Mouse (Mus musculus) bone marrow, adult 2 months (tissue): ENCODE measurements around the gene Suz12.

Experiments used
- CTCF ChIP-seq: fragments of 200-500 bp; IDR thresholded peaks from 2 replicates; pipeline ENCODE4 v1.5.1; 2011; ENCODE audit warnings: low read length, control low read depth; ENCODE audit not compliant: control insufficient read depth, insufficient read depth
- POLR2A ChIP-seq: fragments of 200-500 bp; IDR thresholded peaks from 2 replicates; pipeline ENCODE4 v1.6.1; 2011; ENCODE audit warnings: low read depth, mild to moderate bottlenecking, control low read depth, low read length, borderline replicate concordance; ENCODE audit not compliant: control insufficient read depth

DNA sequence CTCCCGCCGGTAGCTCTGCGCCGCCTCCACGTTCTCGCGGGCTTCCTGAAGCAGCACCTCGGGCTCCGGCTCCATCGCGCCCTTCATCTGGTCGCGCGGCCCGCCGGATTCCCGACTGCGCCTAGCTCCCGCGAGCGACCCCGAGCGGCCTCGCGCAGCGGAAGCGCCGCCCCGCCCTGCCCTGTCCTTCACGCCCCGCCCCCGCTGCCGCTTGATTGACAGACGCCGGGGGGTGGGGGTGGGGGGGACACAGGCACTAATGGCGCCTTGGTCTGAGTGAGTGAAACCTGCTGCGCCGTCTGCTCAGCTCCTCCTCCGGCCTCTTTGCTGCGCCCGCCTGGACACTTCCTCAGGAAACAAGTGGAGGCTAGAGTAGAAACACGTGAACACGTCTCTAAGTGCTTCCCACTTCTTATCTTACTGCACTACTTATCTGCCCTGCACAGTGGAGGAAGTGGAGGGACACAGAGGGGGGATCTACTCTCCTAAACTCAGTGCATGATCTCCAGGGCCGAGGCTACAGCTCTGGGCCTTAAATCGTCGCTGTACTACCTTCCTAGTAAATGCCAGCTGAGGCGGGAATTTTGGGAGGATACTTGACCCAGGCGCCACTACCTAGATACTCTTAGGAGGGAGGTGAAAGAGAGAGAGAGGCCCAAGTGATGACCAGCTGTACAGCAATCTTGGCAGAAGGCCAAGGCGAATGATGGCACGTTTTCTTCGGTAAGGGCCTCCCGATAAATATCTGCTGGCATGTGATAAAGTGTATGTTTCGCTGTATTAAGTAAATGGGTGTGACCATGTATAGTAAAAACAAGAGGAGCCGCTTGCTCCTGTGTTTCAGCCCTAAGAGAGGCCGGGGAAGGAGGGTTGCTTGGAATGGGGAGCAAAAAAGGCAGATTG lies 88.2 kb downstream of the Suz12 start, which contains the start of gene Crlf3:
- 0 out of 2 replicates have a peak, but pooled peaks have one; percentile 6 for TF ChIP-seq CTCF
- TF ChIP-seq POLR2A = peak; percentile 94; the same call in 1 of the 2 replicates
